Mouse (Mus musculus) heart, postnatal 0 days (tissue): ENCODE results near the gene Shisa9. TPM values are rescaled to one million over a fixed set of nuclear protein-coding genes. Genes with fewer than 3 reads are reported as not detected.
A peak's percentile ranks its signal among the peaks of the same experiment; 100 is the strongest.

Experiments
- ATAC-seq: fragments of 200-750 bp; cut with Nextera tagmentation; 2 replicates; pipeline ENCODE4 v1.8.0; 2017; ENCODE audit warnings: low read depth, moderate number of reproducible peaks, moderate library complexity; ENCODE audit not compliant: insufficient read depth
- DNase-seq: peaks from one replicate; pipeline ENCODE4 v3.0.0-alpha.2; 2016; ENCODE audit warnings: low spot score
- H3K27ac ChIP-seq: fragments of 300-500 bp; sonication (generic); 2 replicates; pipeline ENCODE4 v1.5.1; 2014; ENCODE audit warnings: low read depth, mild to moderate bottlenecking
- H3K27me3 ChIP-seq: fragments of 300-500 bp; sonication (generic); 2 replicates; pipeline ENCODE4 v1.6.1; 2014; ENCODE audit warnings: low read length, mixed read lengths; ENCODE audit not compliant: control insufficient read depth, insufficient read depth
- H3K36me3 ChIP-seq: fragments of 300-500 bp; sonication (generic); replicated peaks from 2 replicates; pipeline ENCODE4 v1.6.1; 2014; ENCODE audit warnings: low read length, mixed read lengths; ENCODE audit not compliant: control insufficient read depth, insufficient read depth
- H3K4me1 ChIP-seq: fragments of 300-500 bp; sonication (generic); 2 replicates; pipeline ENCODE4 v1.6.1; 2014; ENCODE audit warnings: antibody characterized with exemption; ENCODE audit not compliant: control insufficient read depth, insufficient read depth
- H3K4me2 ChIP-seq: fragments of 300-500 bp; sonication (generic); 2 replicates; pipeline ENCODE4 v1.6.1; 2014; ENCODE audit warnings: low read depth, mild to moderate bottlenecking, low read length, moderate library complexity
- H3K4me3 ChIP-seq: fragments of 300-500 bp; sonication (generic); 2 replicates; pipeline ENCODE4 v1.5.1; 2014; ENCODE audit warnings: low read depth, low read length
- H3K9ac ChIP-seq: fragments of 300-500 bp; sonication (generic); replicated peaks from 2 replicates; pipeline ENCODE4 v1.6.1; 2014; ENCODE audit warnings: low read depth, low read length, mixed read lengths
- H3K9me3 ChIP-seq: fragments of 300-500 bp; sonication (generic); replicated peaks from 2 replicates; pipeline ENCODE4 v1.6.1; 2016; ENCODE audit warnings: low read length; ENCODE audit not compliant: control insufficient read depth
- CTCF ChIP-seq: IDR thresholded peaks from 2 replicates; pipeline ENCODE4 v1.5.1; 2016; ENCODE audit warnings: antibody characterized with exemption, control low read depth, low read depth
- EP300 ChIP-seq: IDR thresholded peaks from 2 replicates; pipeline ENCODE4 v1.6.1; 2016; ENCODE audit warnings: antibody characterized with exemption, low read depth
- WGBS: fragments of 180-500 bp; shearing (Covaris S2); extraction: QIAGEN DNeasy Blood & Tissue Kit; methylation state at CpG from one replicate; pipeline ENCODE4 v1.1.7; 2014; 5-methylcytosine and 5-hydroxymethylcytosine counted together
- polyA plus RNA-seq: library from polyadenylated mRNA; unstranded; fragments of >200 nt; fragmentation: Nextera tagmentation; extraction: Ambion mirVana; gene quantifications from 2 replicates; pipeline ENCODE4 v1.2.1, GENCODE M21; 2015
- total RNA-seq: library from RNA; depleted of rRNA; stranded (reverse); fragments of >200 nt; gene quantifications from 2 replicates; pipeline ENCODE4 v1.2.3, GENCODE M21; 2014; ENCODE audit warnings: low replicate concordance

Gene Shisa9
- total and polyA plus RNA-seq, 2 experiments from 2014 or later = 0.10 TPM; not detected in 1

DNA sequence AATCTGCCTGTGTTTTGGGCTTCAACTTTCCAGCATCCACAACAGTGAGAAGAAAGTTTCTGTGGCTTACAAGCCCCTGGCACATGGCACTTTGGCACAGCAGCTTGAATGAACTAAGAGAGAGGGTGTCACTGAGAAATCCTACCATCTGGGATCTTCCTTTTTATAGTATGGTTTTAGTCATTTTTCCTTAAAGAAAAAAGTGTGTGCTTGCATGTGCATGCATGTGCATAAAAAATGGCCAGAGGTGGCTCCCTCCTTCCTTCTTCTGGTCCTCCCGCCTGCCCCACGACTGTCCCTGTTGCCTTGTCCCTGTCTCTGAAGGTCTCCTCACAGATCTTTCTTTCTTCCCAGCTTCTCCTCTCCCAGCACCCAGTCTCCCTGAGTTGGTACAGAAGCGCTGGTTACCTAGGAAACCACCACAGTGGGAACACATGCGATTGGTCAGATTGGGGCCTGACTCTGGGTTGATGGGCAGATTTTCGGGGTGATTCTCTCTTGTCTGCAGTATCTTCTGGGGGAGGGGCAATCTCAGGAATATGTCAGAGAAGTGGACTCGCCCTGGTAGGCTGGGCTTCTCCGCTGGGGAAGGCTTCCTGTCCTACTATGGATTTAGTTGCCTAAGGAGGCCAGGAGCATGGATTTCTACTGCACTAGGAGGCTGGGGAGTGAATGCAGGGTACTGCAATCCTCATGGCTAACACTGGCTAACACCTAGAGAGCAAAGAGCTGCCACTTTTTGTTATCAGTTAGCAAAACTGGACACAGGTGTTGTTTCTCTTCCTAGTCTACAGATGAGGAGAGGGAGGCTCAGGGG is 131.3 kb downstream of the Shisa9 start:
- WGBS = 63% methylated on average over 7 of the region's 7 CpGs
- TF ChIP-seq CTCF (no peak), EP300 (no peak)
- no peak overlapping the region for H3K27ac ChIP-seq
- H3K4me3 ChIP-seq = no peak overlapping the region
- H3K9ac ChIP-seq = no peak overlapping the region
- H3K9me3 ChIP-seq = no peaks in the 10 kb centered on the region
- no peaks in the 10 kb centered on the region for H3K27me3 ChIP-seq
- H3K4me2 ChIP-seq = no peak overlapping the region
- no peaks in the 10 kb centered on the region for H3K4me1 ChIP-seq
- H3K36me3 ChIP-seq = no peaks in the 10 kb centered on the region
- DNase-seq (no peak), ATAC-seq (no peak)

DNA sequence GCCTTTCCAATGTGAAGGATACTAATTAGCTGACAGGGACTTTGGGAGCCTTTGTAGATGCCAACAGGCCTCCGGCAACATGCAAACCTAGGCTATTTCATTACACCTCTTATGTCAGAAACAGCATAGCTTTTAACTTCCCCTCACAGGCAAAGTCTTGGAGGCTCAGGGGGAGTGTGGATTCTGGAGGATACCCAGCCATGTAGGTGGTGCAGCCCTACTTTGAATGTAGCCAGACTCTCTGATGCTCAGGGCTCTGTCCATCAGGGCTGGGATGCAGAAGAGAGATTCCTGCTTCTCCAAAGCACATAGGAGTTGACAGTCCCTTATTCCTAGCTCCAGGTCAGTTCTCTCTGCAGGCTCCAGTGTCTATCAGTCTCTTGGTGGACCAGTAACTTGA is 133.0 kb downstream of the Shisa9 start:
- Histone ChIP-seq H3K9ac (no peak overlapping the region), H3K27ac (no peak overlapping the region), H3K36me3 (no peaks in the 10 kb centered on the region), H3K4me1 (no peaks in the 10 kb centered on the region), H3K27me3 (no peaks in the 10 kb centered on the region), H3K9me3 (no peaks in the 10 kb centered on the region), H3K4me2 (no peak overlapping the region), H3K4me3 (no peak overlapping the region)
- no peak for ATAC-seq
- whole genome bisulfite sequencing = 89% methylated on average over 1 of the region's 1 CpGs
- no peak for TF ChIP-seq EP300
- no peak for TF ChIP-seq CTCF
- no peak for DNase-seq

- Histone ChIP-seq H3K4me1 (no peaks in the 10 kb centered on the region), H3K9me3 (no peaks in the 10 kb centered on the region), H3K4me2 (no peak overlapping the region), H3K36me3 (no peaks in the 10 kb centered on the region), H3K4me3 (no peak overlapping the region), H3K9ac (no peak overlapping the region), H3K27ac (no peak overlapping the region), H3K27me3 (no peaks in the 10 kb centered on the region)
- DNase-seq (no peak), ATAC-seq (no peak)
- 77% methylated on average over 3 of the region's 3 CpGs for WGBS
- TF ChIP-seq CTCF (no peak), EP300 (no peak)
These were observed 135.6 kb downstream of the Shisa9 start for GRCm38 (mm10) chr16:12119463-12119862.

DNA sequence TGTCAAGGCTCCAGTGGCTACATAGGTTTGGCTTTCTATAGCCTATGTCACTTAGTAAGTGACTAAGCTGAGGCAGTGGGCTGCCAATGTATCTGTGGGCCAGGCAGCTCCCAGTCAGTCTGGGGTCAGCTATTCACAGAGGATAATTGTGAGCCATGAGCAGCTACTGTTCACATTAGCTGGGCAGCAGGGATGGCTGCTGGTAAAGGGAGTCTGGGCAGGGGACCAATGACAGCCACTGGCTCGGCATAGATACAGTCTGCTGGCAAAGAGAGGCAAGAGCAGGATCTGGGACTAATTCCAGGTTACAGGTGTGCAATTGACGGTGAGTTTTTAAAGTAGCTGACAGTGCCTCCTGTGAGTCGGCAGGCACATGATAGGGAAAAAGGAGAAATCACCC is 145.9 kb downstream of the Shisa9 start:
- no peak overlapping the region for H3K4me2 ChIP-seq
- no peaks in the 10 kb centered on the region for H3K27me3 ChIP-seq
- no peaks in the 10 kb centered on the region for H3K36me3 ChIP-seq
- ATAC-seq (no peak), DNase-seq (no peak)
- no peaks in the 10 kb centered on the region for H3K9me3 ChIP-seq
- no peak overlapping the region for H3K9ac ChIP-seq
- H3K4me3 ChIP-seq = no peak overlapping the region
- no peaks in the 10 kb centered on the region for H3K4me1 ChIP-seq
- WGBS = 69% methylated on average over 3 of the region's 3 CpGs
- no peak overlapping the region for H3K27ac ChIP-seq
- TF ChIP-seq CTCF (no peak), EP300 (no peak)

DNA sequence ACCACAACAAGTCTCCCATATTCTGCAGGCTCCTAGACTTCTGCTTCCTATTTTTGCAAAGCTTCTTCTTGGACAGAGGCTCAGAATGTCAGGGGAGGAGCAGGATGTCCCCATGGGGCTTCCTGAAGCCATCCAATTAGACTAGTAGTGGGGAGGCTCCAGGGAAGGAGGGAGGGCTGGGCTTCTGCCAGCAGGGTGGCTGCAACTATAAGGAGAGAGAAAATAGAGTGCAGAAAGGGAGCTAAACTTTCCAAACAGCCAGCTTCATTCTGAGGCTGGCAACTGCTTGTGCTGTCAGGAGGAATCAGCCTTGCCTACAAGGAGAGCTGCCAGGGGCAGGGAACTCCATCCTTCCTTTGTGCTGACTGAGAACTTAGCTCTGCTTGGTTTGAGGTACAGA is 162.8 kb downstream of the Shisa9 start:
- DNase-seq = no peak
- H3K9ac ChIP-seq = no peak overlapping the region

DNA sequence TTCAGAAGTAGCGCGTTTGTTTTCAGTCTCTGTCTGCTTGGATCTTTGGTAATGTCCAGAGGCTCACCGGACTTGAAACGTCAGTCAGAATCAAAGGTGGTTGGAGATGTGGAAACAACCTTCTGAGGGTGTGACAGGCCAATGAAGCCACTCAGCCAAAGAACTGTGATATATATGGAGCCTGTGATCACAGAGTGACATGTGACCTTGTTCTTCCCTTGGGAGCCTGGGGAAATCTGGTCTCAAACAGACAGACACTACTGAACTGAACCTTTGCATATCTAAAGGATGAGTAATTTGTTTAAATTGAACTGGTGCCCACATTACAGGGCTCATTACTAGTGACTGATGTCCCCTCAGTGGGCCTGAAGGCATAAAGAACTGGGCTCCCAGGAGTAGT is 168.1 kb downstream of the Shisa9 start:
- Histone ChIP-seq H3K36me3 (no peaks in the 10 kb centered on the region), H3K9me3 (no peaks in the 10 kb centered on the region), H3K4me3 (no peak overlapping the region), H3K9ac (no peak overlapping the region), H3K4me2 (no peak overlapping the region), H3K4me1 (no peaks in the 10 kb centered on the region), H3K27ac (no peak overlapping the region), H3K27me3 (no peaks in the 10 kb centered on the region)
- TF ChIP-seq EP300 (no peak), CTCF (no peak)
- ATAC-seq = peak; percentile 17; the same call in 1 of the 2 replicates
- peak; percentile 9 for DNase-seq
- 55% methylated on average over 4 of the region's 4 CpGs for WGBS

More for the DNA sequence above, 162.8 kb downstream of the Shisa9 start:
- Histone ChIP-seq H3K9me3 (no peaks in the 10 kb centered on the region), H3K27me3 (no peaks in the 10 kb centered on the region), H3K27ac (no peak overlapping the region), H3K4me2 (no peak overlapping the region), H3K4me3 (no peak overlapping the region), H3K36me3 (no peaks in the 10 kb centered on the region), H3K4me1 (no peaks in the 10 kb centered on the region)
- TF ChIP-seq CTCF = no peak
- TF ChIP-seq EP300 = no peak
- no peak for ATAC-seq
